Mouse (Mus musculus): ENCODE results near the gene C530008M17Rik.

Gene C530008M17Rik

GRCm38 (mm10) chr5:76665421-76665820 is 9.1 kb downstream of the C530008M17Rik start:
- DNase-seq (ENCODE audit: low spot score) = no peak

GRCm38 (mm10) chr5:76666026-76666756 is 9.9 kb downstream of the C530008M17Rik start:
- DNase-seq (ENCODE audit: low spot score) = no peak

GRCm38 (mm10) chr5:76668118-76668517 is 11.8 kb downstream of the C530008M17Rik start:
- no peak for DNase-seq (ENCODE audit: low spot score)

- no peak for DNase-seq (ENCODE audit: low spot score)
Measured at GRCm38 (mm10) chr5:76668547-76668946, 12.2 kb downstream of the C530008M17Rik start.

- DNase-seq (ENCODE audit: low spot score) = no peak
Measured at GRCm38 (mm10) chr5:76670183-76670582, 13.9 kb downstream of the C530008M17Rik start.

- DNase-seq (ENCODE audit: low spot score) = no peak
Measured at GRCm38 (mm10) chr5:76674022-76674653, 17.8 kb downstream of the C530008M17Rik start.

GRCm38 (mm10) chr5:76675369-76675768 is 19.1 kb downstream of the C530008M17Rik start:
- DNase-seq (ENCODE audit: low spot score) = no peak

- no peak for DNase-seq (ENCODE audit: low spot score)
Measured at GRCm38 (mm10) chr5:76680959-76681358, 24.6 kb downstream of the C530008M17Rik start.

- DNase-seq (ENCODE audit: low spot score) = no peak
Measured at GRCm38 (mm10) chr5:76681895-76682656, 25.8 kb downstream of the C530008M17Rik start.

GRCm38 (mm10) chr5:76683455-76683854 is 27.1 kb downstream of the C530008M17Rik start:
- DNase-seq (ENCODE audit: low spot score) = no peak

- peak; percentile 31 for DNase-seq (ENCODE audit: low spot score)
Measured at GRCm38 (mm10) chr5:76684658-76685605, 28.6 kb downstream of the C530008M17Rik start.

GRCm38 (mm10) chr5:76687961-76688600 is 31.8 kb downstream of the C530008M17Rik start:
- no peak for DNase-seq (ENCODE audit: low spot score)

GRCm38 (mm10) chr5:76688643-76689042 is 32.3 kb downstream of the C530008M17Rik start:
- no peak for DNase-seq (ENCODE audit: low spot score)

GRCm38 (mm10) chr5:76690177-76690593 is 33.9 kb downstream of the C530008M17Rik start:
- DNase-seq (ENCODE audit: low spot score) = no peak

- no peak for DNase-seq (ENCODE audit: low spot score)
Measured at GRCm38 (mm10) chr5:76691251-76691650, 34.9 kb downstream of the C530008M17Rik start.

- DNase-seq (ENCODE audit: low spot score) = no peak
Measured at GRCm38 (mm10) chr5:76691706-76692424, 35.6 kb downstream of the C530008M17Rik start.

- DNase-seq (ENCODE audit: low spot score) = no peak
Measured at GRCm38 (mm10) chr5:76697536-76697935, 41.2 kb downstream of the C530008M17Rik start.

GRCm38 (mm10) chr5:76698187-76698586 is 41.9 kb downstream of the C530008M17Rik start:
- no peak for DNase-seq (ENCODE audit: low spot score)

- DNase-seq (ENCODE audit: low spot score) = no peak
Measured at GRCm38 (mm10) chr5:76701127-76701853, 45.0 kb downstream of the C530008M17Rik start.

GRCm38 (mm10) chr5:76702104-76702503 is 45.8 kb downstream of the C530008M17Rik start:
- DNase-seq (ENCODE audit: low spot score) = no peak
